Mouse (Mus musculus) lung, postnatal 0 days (tissue): ENCODE measurements around the gene Nploc4. TPM values are rescaled to one million over a fixed set of nuclear protein-coding genes. Genes with fewer than 3 reads are reported as not detected.

Experiments
- ATAC-seq: fragments of 200-750 bp; cut with Nextera tagmentation; 2 replicates; pipeline ENCODE4 v1.8.0; 2017; ENCODE audit warnings: moderate library complexity
- DNase-seq: peaks from one replicate; pipeline ENCODE4 v3.0.0-alpha.2; 2016; ENCODE audit warnings: low spot score
- H3K27ac ChIP-seq: fragments of 300-500 bp; sonication (generic); 2 replicates; pipeline ENCODE4 v1.5.1; 2014; ENCODE audit warnings: antibody characterized with exemption, mild to moderate bottlenecking, low read length, mixed read lengths
- H3K27me3 ChIP-seq: fragments of 300-500 bp; sonication (generic); replicated peaks from 2 replicates; pipeline ENCODE4 v1.6.1; 2014; ENCODE audit warnings: low read length, mixed read lengths; ENCODE audit not compliant: insufficient read depth
- H3K36me3 ChIP-seq: fragments of 300-500 bp; sonication (generic); 2 replicates; pipeline ENCODE4 v1.6.1; 2014; ENCODE audit warnings: low read length, mixed read lengths; ENCODE audit not compliant: insufficient read depth
- H3K4me1 ChIP-seq: fragments of 300-500 bp; sonication (generic); 2 replicates; pipeline ENCODE4 v1.6.1; 2014; ENCODE audit warnings: antibody characterized with exemption, low read depth, low read length, mixed read lengths; ENCODE audit not compliant: insufficient read depth
- H3K4me2 ChIP-seq: fragments of 300-500 bp; sonication (generic); replicated peaks from 2 replicates; pipeline ENCODE4 v1.6.1; 2014; ENCODE audit warnings: low read depth, mild to moderate bottlenecking, low read length, moderate library complexity, mixed read lengths
- H3K4me3 ChIP-seq: fragments of 300-500 bp; sonication (generic); 2 replicates; pipeline ENCODE4 v1.5.1; 2014; ENCODE audit warnings: low read depth, low read length
- H3K9ac ChIP-seq: fragments of 300-500 bp; sonication (generic); replicated peaks from 2 replicates; pipeline ENCODE4 v1.6.1; 2014; ENCODE audit warnings: low read depth, mild to moderate bottlenecking
- H3K9me3 ChIP-seq: fragments of 300-500 bp; sonication (generic); 2 replicates; pipeline ENCODE4 v1.6.1; 2016; ENCODE audit warnings: low read length, mixed read lengths
- CTCF ChIP-seq: IDR thresholded peaks from 2 replicates; pipeline ENCODE4 v1.5.1; 2016; ENCODE audit warnings: antibody characterized with exemption, mild to moderate bottlenecking
- EP300 ChIP-seq: IDR thresholded peaks from 2 replicates; pipeline ENCODE4 v1.6.1; 2016; ENCODE audit warnings: antibody characterized with exemption, mild to moderate bottlenecking, control low read depth
- WGBS: fragments of 180-500 bp; shearing (Covaris S2); extraction: QIAGEN DNeasy Blood & Tissue Kit; methylation state at CpG from one replicate; pipeline ENCODE4 v1.1.7; 2014; 5-methylcytosine and 5-hydroxymethylcytosine counted together
- microRNA-seq: library from miRNA; unstranded; fragments of <30 nt; microRNA quantifications from one replicate; pipeline ENCODE4, GENCODE M21; 2016
- polyA plus RNA-seq: library from polyadenylated mRNA; unstranded; fragments of >200 nt; fragmentation: Nextera tagmentation; extraction: Ambion mirVana; gene quantifications from 2 replicates; pipeline ENCODE4 v1.2.1, GENCODE M21; 2015

Nploc4 gene
- polyA plus RNA-seq, 1 experiment from 2014 or later: 15.3 TPM

- H3K36me3 ChIP-seq: no peaks in the 10 kb centered on the region
- no peak overlapping the region for H3K4me3 ChIP-seq
- no peaks in the 10 kb centered on the region for H3K27me3 ChIP-seq
- 67% methylated on average over 3 of the region's 3 CpGs for WGBS
- DNase-seq (no peak), ATAC-seq (no peak)
- H3K27ac ChIP-seq: no peak overlapping the region
- H3K4me1 ChIP-seq: no peaks in the 10 kb centered on the region
- no peak overlapping the region for H3K4me2 ChIP-seq
- H3K9me3 ChIP-seq: no peaks in the 10 kb centered on the region
- no peak for TF ChIP-seq EP300
- no peak for TF ChIP-seq CTCF
- no peak overlapping the region for H3K9ac ChIP-seq
Measured at GRCm38 (mm10) chr11:120338786-120339185, 98.7 kb downstream of the Nploc4 start.

GRCm38 (mm10) chr11:120337447-120337846, 100.1 kb downstream of the Nploc4 start:
- H3K9ac ChIP-seq: no peak overlapping the region
- no peak overlapping the region for H3K4me2 ChIP-seq
- H3K27me3 ChIP-seq: no peaks in the 10 kb centered on the region
- H3K9me3 ChIP-seq: no peaks in the 10 kb centered on the region
- no peak overlapping the region for H3K27ac ChIP-seq
- no peaks in the 10 kb centered on the region for H3K4me1 ChIP-seq
- no peaks in the 10 kb centered on the region for H3K36me3 ChIP-seq
- WGBS: 23% methylated on average over 2 of the region's 2 CpGs
- DNase-seq (peak; percentile 3), ATAC-seq (no peak)
- no peak for TF ChIP-seq CTCF
- TF ChIP-seq EP300: no peak
- H3K4me3 ChIP-seq: no peak overlapping the region

- Histone ChIP-seq H3K36me3 (no peaks in the 10 kb centered on the region), H3K9me3 (no peaks in the 10 kb centered on the region), H3K9ac (no peak overlapping the region), H3K4me1 (no peaks in the 10 kb centered on the region), H3K4me2 (no peak overlapping the region), H3K4me3 (no peak overlapping the region), H3K27ac (no peak overlapping the region), H3K27me3 (no peaks in the 10 kb centered on the region)
- no peak for TF ChIP-seq CTCF
- TF ChIP-seq EP300: no peak
- no peak for DNase-seq
- ATAC-seq: no peak
- 68% methylated on average over 6 of the region's 6 CpGs for WGBS
Measured at GRCm38 (mm10) chr11:120335431-120336021, 102.0 kb downstream of the Nploc4 start.

Small RNAs within 50 kb of the gene (microRNA-seq; reads per million reads assigned to microRNA genes)
- not detected for gene Gm23419
- gene Mir6935: not detected

Other genes with a start within 250 kb of the Nploc4 start
- 5.9 and 6.6 TPM in 2 replicates for gene Bahcc1, start 204.8 kb downstream of the Nploc4 start, polyA plus RNA-seq
- 1,989 and 2,317 TPM in 2 replicates for gene Actg1, start 89.2 kb downstream of the Nploc4 start, polyA plus RNA-seq
- 0.36 and 0.74 TPM in 2 replicates for gene Fscn2, start 76.2 kb downstream of the Nploc4 start, polyA plus RNA-seq
- 18.1 and 19.6 TPM in 2 replicates for gene Faap100, start 58.9 kb downstream of the Nploc4 start, polyA plus RNA-seq
- gene Tspan10, start 4.9 kb upstream of the Nploc4 start, polyA plus RNA-seq: not detected in 2 replicates
- not detected in 2 replicates for gene Pde6g, start 15.8 kb upstream of the Nploc4 start, polyA plus RNA-seq
- 14.9 and 18.9 TPM in 2 replicates for gene Oxld1, start 20.4 kb upstream of the Nploc4 start, polyA plus RNA-seq
- gene Ccdc137, start 20.4 kb upstream of the Nploc4 start, polyA plus RNA-seq: 16.5 and 21.1 TPM in 2 replicates
- 29.8 and 33.4 TPM in 2 replicates for gene Arl16, start 29.9 kb upstream of the Nploc4 start, polyA plus RNA-seq
- gene Mrpl12, start 46.9 kb upstream of the Nploc4 start, polyA plus RNA-seq: 60.6 and 67.7 TPM in 2 replicates
- gene Slc25a10, start 54.1 kb upstream of the Nploc4 start, polyA plus RNA-seq: 75.4 and 83.4 TPM in 2 replicates
- 0.61 and 0.76 TPM in 2 replicates for gene Gcgr, start 93.0 kb upstream of the Nploc4 start, polyA plus RNA-seq
- 209 and 215 TPM in 2 replicates for gene Mcrip1, start 112.0 kb upstream of the Nploc4 start, polyA plus RNA-seq
- gene Ppp1r27, start 113.4 kb upstream of the Nploc4 start, polyA plus RNA-seq: not detected in 2 replicates
- 551 and 555 TPM in 2 replicates for gene P4hb, start 135.5 kb upstream of the Nploc4 start, polyA plus RNA-seq
- 512 TPM in 2 replicates for gene Arhgdia, start 143.9 kb upstream of the Nploc4 start, polyA plus RNA-seq
- 149 and 150 TPM in 2 replicates for gene Alyref, start 160.7 kb upstream of the Nploc4 start, polyA plus RNA-seq
- gene Anapc11, start 160.7 kb upstream of the Nploc4 start, polyA plus RNA-seq: 138 and 151 TPM in 2 replicates
- gene Npb, start 170.8 kb upstream of the Nploc4 start, polyA plus RNA-seq: 2.5 and 2.9 TPM in 2 replicates
- 93.9 and 102 TPM in 2 replicates for gene Pcyt2, start 180.2 kb upstream of the Nploc4 start, polyA plus RNA-seq
- gene Sirt7, start 187.5 kb upstream of the Nploc4 start, polyA plus RNA-seq: 45.3 and 46.0 TPM in 2 replicates
- 25.9 and 28.3 TPM in 2 replicates for gene Mafg, start 195.9 kb upstream of the Nploc4 start, polyA plus RNA-seq
- 6.9 and 7.1 TPM in 2 replicates for gene Pycr1, start 206.1 kb upstream of the Nploc4 start, polyA plus RNA-seq
- gene Myadml2, start 210.4 kb upstream of the Nploc4 start, polyA plus RNA-seq: 0.46 TPM in 1 of 2 replicates, not detected in the other
- 8.5 and 10.2 TPM in 2 replicates for gene Notum, start 223.5 kb upstream of the Nploc4 start, polyA plus RNA-seq
- 114 and 129 TPM in 2 replicates for gene Aspscr1, start 235.3 kb upstream of the Nploc4 start, polyA plus RNA-seq